Mouse (Mus musculus) lung, postnatal 25 days (tissue): ENCODE measurements around the gene Mia2.
A peak's percentile ranks its signal among the peaks of the same experiment; 100 is the strongest.

Experiments used
- DNase-seq: peaks from one replicate; pipeline ENCODE4 v3.0.0; 2022; ENCODE audit warnings: low spot score

The Mia2 gene

GRCm38 (mm10) chr12:59105914-59106313 is 10.3 kb downstream of the Mia2 start:
- no peak for DNase-seq

DNA sequence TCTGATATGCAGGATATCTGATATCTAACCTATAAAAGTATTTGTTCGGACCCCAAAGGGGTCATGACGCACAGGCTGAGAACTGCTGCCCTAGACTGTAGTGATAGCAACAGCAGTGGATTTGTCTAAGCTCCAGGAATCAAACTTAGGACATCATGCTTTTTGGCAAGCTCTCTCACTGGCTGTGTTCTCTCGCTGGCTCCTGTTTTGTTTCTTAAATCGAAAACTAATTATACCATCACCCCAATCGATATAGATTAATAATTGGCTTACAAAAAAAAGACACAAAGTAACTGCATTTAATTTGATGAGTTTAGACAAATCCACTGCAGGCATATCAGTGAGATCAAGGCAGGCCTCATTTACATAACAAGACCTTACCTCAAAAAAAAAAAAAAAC is 10.9 kb downstream of the Mia2 start:
- DNase-seq, result no peak

DNA sequence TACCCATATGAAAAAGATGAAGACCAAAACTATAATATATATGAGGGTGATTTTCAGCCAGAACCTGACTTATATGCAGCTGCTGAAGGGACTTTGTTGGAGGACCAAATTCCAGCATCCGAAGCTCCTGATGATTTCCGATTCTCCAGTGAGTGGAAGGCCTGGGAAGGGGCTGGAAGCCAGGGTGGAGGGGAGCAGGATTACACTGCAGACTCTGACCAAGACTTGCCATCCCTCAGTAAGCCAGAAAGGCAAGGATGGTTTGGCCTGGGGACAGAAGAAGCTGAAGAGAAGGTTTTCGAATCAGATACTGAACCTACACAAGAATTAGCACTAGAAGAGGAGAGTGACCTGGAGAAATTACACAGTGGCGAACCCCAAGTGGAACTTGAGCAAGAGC is 12.3 kb downstream of the Mia2 start:
- no peak for DNase-seq

- no peak for DNase-seq
Observed at GRCm38 (mm10) chr12:59117184-59117583, 21.6 kb downstream of the Mia2 start.

DNA sequence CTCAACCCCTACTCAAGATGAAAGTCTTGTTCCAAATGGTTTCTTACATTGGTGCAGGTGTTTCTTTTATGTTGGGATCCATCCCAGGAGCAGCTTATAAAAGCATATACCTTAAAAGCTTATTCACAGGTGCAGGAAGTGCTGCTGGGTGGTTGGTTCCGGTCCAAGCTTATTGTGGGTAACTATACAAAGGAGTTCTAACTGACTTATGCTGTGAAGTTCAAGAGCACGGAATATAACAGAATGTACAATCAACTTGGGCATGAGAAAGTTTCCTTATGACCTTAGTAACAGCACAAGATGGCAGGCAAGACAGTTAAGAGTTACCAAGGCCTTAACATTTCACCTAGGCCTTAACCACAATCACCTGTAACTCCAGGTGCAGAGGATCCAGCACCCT is 29.8 kb downstream of the Mia2 start:
- DNase-seq, result no peak

- DNase-seq, result no peak
Observed at GRCm38 (mm10) chr12:59128501-59128900, 32.9 kb downstream of the Mia2 start.

- peak; percentile 72 for DNase-seq
Observed at GRCm38 (mm10) chr12:59129038-59129437, 33.4 kb downstream of the Mia2 start.

DNA sequence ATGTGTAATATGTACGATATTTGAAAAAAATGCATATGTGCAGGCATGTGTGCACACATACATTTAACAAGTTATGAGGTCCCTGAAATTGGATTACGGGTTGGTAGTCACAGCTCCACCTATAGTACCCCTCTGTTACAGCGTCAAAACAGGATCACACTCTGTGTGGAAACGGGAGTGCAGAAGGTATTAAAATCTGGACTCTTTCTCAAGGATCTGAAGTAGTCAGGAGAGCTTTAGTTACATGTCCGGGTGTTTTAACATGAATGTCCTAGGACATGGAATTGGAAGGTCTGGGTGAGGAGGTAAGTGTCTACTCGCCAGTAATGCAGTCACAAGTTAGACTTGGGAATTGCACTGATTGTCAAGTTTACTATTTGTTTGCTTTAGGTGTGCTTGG is 34.0 kb downstream of the Mia2 start:
- DNase-seq, result peak; percentile 61

DNA sequence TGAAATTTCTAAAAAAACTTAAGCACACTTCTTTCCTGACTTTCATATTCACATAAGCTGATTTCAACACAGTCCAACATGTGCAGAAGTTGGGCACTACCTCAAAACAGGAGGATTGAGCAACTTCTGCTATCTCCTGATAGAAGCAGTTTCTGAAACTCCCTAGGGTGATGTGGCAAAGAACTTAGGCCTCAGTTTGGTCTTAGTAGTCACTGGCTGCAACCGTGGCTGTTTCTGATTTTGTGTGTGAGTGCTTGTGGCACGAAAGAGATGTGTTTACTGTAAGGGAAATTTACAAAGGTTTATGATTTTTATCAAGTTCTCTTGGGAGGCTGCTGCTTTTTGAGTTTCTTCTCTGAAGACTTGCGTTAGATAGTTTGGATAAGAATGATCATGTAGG is 34.6 kb downstream of the Mia2 start:
- peak; percentile 62 for DNase-seq

DNA sequence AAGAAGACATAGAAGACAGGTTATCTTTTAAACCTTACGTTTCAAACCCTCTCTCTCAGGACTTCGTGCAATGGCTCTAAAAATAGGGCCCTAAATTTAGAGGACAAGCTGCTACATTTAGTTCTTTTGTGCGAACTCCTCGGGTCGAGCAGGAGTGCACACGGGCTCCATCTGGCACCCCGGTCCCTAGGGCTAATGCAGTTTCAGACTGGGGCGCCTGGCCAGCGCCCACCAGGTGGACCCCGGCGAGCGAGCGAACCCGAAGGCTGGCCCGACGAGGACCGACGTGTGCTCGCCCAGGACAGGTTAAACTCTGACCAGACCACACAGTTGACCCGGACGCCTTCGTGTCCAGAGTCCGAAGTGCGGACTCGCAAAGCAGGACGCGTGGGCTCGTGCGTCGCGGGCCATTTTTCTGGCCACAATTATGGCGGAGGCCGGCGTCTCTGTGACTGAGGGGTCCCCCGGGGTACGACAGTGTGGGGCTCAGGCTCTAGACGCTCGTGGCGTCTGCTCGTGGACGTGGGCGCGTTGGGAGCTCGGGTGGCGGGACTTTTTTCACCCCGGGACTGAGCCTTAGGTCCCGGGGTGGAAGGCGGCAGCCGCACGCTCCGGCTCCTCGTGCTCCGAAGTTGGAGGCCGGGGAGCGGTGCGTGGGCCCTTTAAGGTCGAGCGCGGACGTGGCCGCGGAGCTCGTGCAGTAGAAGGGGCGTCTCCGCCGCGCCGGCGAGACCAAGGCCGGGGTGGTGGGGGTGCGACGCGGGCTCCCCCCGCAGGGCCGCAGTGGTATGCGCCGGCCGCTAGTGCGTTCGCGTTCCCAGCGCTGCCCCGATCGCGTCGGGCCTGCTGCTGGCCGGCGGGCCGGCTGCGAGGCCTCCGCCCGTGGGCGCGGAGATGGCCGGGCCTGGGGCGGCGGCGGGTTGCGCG is 35.3 kb downstream of the Mia2 start:
- DNase-seq, result peak; percentile 94

DNA sequence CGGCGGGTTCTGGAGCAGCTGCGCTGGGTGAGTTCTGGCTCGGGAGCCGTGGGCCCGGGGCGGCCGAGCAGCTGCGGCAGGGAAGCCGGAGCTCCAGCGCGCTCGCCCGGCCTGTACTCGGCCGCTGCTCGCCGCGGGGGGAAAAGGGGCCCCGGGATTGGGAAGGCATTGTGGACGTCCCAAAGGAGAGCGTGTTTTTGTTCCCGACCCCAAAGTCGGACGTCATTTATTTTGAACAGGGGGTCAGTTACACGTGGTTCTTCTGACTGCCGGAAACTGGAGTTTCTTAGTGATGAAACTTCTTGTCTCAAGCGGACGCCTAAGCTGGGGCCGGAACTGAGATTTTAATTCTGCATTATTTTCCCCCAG is 36.0 kb downstream of the Mia2 start:
- DNase-seq, result peak; percentile 45

DNA sequence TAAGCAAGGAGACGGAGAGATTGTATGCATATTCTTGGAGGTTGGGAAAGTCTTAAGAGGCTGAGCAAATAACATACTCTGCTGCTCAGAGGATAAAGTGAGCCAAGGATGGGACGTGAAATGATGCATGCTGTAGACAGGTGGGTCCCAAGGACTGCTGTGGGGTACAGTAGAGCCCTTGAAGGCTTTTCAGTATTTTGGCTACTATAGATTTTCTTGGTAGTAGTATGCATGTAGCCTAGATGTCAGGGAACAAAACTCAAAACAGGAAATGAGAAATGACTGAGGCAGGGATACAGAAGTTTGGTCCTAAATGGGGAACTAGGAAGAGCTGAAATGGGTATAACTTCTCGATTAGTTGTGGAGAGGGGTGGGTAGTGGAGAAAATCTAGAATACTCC is 36.9 kb downstream of the Mia2 start:
- no peak for DNase-seq

DNA sequence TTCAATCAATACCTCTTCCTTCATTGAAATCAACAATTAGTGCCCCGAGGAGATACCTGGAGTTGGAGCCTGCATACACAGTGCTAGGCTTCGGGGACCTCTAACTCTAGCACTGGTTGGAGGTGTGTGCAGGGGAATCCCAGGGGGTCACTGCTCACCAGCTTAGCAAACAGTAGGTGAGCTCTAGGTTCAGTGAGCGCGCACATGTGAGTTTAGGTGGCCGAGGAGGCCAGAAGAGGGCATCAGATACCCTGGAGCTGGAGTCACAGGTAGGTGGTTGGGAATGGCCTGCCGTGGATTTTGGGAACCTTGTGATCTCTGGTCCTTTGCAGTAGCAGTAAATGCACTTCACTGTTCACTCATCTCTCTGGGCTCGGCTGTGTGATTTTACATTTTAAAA is 37.3 kb downstream of the Mia2 start:
- DNase-seq, result no peak

DNA sequence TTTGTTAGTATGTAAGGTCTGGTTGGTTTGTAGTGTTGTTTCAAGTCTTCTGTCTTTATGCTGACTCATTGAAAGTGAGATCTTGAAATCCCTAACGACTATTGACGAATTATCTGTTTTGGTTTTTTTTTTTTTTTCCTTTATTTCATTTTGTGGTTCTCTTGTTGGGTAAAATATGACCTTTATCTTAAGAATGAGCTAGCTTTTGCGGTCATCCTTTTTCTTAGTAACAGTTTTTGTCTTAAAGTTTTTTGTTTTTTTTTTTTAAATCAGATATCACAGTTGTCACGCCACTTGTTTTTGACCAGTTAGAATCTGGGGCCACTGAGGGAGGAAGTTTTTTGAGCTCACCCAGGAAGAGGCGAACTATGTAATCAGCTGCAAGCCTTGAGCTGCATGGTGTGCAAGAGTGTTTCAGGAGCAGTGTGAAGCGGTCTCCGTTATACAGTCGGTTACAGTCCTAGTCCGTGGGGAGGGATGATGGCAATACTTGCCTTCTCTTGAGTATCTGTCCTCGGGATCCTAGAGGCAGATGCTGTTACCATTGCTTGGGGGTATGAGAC is 37.9 kb downstream of the Mia2 start:
- DNase-seq, result no peak

DNA sequence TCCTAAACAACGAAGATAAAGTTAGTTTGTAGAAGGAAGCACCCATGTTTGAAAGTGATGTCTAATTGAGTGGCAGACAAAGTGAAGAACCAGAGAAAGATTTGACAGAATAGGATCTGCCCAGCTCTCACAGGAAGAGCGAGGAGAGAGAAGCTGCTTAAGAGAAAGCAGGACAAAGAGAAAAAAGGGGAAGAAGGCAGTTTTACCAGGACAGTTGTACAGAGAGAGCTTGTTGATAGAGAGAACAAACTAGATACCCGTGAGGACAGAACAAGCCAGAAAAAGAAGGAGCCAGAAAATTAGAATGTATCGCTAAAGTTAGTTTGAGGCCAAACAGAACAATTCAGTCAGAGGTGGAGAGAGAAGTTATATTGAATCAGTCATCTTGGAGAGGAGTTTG is 39.5 kb downstream of the Mia2 start:
- no peak for DNase-seq

GRCm38 (mm10) chr12:59135533-59136300 is 40.1 kb downstream of the Mia2 start:
- DNase-seq, result no peak

DNA sequence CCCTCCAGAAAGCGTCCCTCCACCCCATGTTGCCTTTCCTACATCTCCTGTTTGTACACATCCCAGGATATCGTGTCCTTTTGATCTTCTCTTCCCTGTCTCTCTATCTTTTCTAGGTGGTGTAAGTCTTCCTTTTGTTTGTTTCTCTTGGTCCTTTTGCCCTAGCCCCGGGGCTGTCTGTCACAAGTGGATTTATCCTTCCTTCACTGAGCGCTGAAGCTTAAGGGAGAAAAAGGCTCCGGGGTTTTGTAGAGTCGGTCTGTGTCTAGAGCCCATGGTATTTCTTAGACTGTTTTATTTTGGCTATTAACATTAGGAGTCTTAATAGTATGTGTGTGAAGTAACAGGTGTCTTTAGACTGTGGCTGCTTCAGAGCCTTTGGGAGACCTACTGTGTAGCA is 41.4 kb downstream of the Mia2 start:
- no peak for DNase-seq

- DNase-seq, result no peak
Observed at GRCm38 (mm10) chr12:59139372-59139771, 43.8 kb downstream of the Mia2 start.

DNA sequence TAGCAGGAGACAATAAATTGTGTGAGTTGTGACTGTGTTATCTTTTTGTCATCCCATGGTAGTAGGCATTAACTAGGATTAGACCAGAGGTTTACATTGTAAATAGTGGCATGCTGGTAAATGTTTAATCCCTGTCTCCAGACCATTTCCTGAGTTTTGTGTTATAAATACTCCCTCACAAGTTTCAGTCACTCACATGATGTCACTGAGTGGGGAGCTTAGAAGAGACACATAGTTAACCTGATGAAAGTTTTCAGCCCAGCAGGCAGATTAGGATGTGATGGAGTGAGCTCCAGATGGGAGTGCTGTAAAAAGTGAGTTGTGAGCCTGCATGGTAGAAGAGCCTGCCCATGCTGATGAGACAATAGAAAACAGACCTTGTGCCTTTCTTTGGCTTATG is 49.5 kb downstream of the Mia2 start:
- DNase-seq, result no peak

- DNase-seq, result no peak
Observed at GRCm38 (mm10) chr12:59149691-59150090, 54.1 kb downstream of the Mia2 start.

DNA sequence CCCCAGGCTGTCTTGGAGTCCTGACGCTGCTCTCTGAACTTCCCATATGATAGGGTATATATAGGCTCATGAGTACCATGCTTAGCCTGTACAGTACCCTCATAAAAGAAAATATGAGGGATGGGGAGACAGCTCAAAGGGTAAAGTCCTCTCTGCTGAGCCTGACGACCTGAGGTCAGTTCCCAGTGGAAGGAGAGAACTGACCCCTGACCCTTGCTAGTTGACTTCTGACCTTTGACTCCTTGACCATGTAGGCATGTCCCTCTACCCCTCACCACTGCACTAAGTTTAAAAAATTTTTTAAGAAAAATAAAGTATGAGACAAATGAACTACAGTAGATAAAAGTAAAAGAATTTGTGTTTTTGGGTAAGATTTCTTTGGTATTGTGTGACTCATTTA is 65.5 kb downstream of the Mia2 start:
- no peak for DNase-seq

DNA sequence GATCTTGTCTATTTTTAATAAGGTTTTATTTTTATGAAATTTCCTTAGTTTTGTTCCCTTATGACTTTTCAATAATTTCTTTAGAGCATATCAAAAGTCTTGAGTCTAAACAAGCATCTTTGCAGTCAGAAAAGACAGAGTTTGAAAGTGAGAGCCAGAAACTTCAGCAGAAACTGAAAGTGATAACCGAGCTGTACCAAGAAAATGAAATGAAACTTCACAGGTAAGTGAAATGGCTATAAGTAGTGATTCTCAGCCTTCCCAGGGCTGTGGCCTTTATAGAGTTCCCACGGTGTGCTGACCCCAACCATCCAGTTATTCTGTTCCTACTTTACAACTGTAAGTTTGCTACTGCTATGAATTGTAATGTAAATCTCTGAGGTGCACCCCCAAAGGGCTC is 67.2 kb downstream of the Mia2 start:
- no peak for DNase-seq

DNA sequence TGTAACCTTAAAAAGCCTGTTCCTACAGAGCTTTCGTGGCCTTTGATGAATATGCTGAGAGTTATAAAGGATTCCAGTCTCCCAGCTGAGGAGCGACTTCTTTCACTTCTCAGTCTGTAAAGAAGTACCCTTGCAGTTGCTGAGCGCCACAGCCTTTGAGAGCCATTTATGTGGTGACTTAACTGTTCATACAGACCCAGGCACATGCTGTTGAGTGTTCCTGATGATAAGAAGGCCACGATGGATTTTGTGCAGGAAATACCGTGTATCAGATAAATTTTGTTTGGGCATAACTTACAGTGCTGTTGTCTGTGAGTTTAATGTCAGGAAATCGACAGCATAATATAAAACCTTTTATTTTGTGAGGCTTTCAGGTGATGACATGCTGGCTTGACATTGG is 68.9 kb downstream of the Mia2 start:
- DNase-seq, result no peak
